Mouse (Mus musculus) cerebellum, adult (tissue): ENCODE results near the gene Akna.
"Not testable (repeated sequence)": the region's sequence is repeated elsewhere in the genome, so short reads cannot be mapped to it uniquely, and the experiment has no call there.

Experiments
- ATAC-seq: cut with Nextera tagmentation; 2 replicates; pipeline ENCODE4 v1.9.2; 2017; ENCODE audit warnings: mild to moderate bottlenecking, moderate library complexity, mixed read lengths; ENCODE audit not compliant: insufficient number of reproducible peaks, low FRiP score, low TSS enrichment

Gene Akna

GRCm38 (mm10) chr4:63342491-63342890 lies 60.7 kb downstream of the Akna start:
- ATAC-seq = no peak

- ATAC-seq = peak; percentile 49; the same call in 1 of the 2 replicates
These were observed 64.6 kb downstream of the Akna start for GRCm38 (mm10) chr4:63338414-63339076.

- ATAC-seq = no peak
These were observed 69.8 kb downstream of the Akna start for GRCm38 (mm10) chr4:63333403-63333802.

GRCm38 (mm10) chr4:63323275-63323815 lies 79.8 kb downstream of the Akna start:
- ATAC-seq = no peak

- not testable (repeated sequence) for ATAC-seq
These were observed 83.6 kb downstream of the Akna start for GRCm38 (mm10) chr4:63319566-63319965.
